Mouse (Mus musculus) lung, adult 18-20 months (tissue): ENCODE measurements around the gene Adam1a.
"Not testable (repeated sequence)": the region's sequence is repeated elsewhere in the genome, so short reads cannot be mapped to it uniquely, and the experiment has no call there.

Experiments used
- DNase-seq, 2 experiments: peaks; one replicate each; pipeline ENCODE4 v3.0.0; 2022; ENCODE audit warnings: mixed read lengths in 2 of 2

Gene Adam1a

GRCm38 (mm10) chr5:121564468-121564895 is 19.2 kb upstream of the Adam1a start:
- peak; percentile 87 to 91 for DNase-seq

- DNase-seq, result no peak
These were observed 17.2 kb upstream of the Adam1a start for GRCm38 (mm10) chr5:121562436-121562835.

- no peak for DNase-seq
These were observed 3.9 kb upstream of the Adam1a start for GRCm38 (mm10) chr5:121549196-121549595.

GRCm38 (mm10) chr5:121547084-121547483 is 1.8 kb upstream of the Adam1a start:
- DNase-seq, result no peak

- peak; percentile 42 to 65 for DNase-seq
These were observed 1.2 kb upstream of the Adam1a start for GRCm38 (mm10) chr5:121546530-121546895.

- DNase-seq, result peak; percentile 95 to 96
These were observed 679 bp upstream of the Adam1a start, which contains the start of gene Mapkapk5 for GRCm38 (mm10) chr5:121545793-121546529. Mapkapk5 (minus strand) TSS chr5:121545905.

GRCm38 (mm10) chr5:121543370-121543769 is 1.9 kb downstream of the Adam1a start:
- DNase-seq, result no peak

- no peak for DNase-seq
These were observed 4.0 kb downstream of the Adam1a start for GRCm38 (mm10) chr5:121541235-121541634.

GRCm38 (mm10) chr5:121540066-121540465 is 5.2 kb downstream of the Adam1a start:
- no peak for DNase-seq

- DNase-seq, result no peak
These were observed 7.7 kb downstream of the Adam1a start for GRCm38 (mm10) chr5:121537588-121537987.

- DNase-seq, result no peak
These were observed 8.2 kb downstream of the Adam1a start for GRCm38 (mm10) chr5:121536921-121537555.

GRCm38 (mm10) chr5:121535116-121535515 is 10.2 kb downstream of the Adam1a start:
- DNase-seq, result no peak

GRCm38 (mm10) chr5:121534521-121534920 is 10.8 kb downstream of the Adam1a start:
- no peak for DNase-seq

GRCm38 (mm10) chr5:121526961-121527360 is 18.3 kb downstream of the Adam1a start:
- DNase-seq, result peak in 1 of 2 experiments; percentile 9

GRCm38 (mm10) chr5:121526526-121526925 is 18.8 kb downstream of the Adam1a start:
- DNase-seq, result no peak

- DNase-seq, result no peak
These were observed 19.4 kb downstream of the Adam1a start for GRCm38 (mm10) chr5:121525774-121526450.

- not testable (repeated sequence) for DNase-seq
These were observed 25.5 kb downstream of the Adam1a start for GRCm38 (mm10) chr5:121519758-121520157.

GRCm38 (mm10) chr5:121518983-121519382 is 26.3 kb downstream of the Adam1a start:
- DNase-seq, result no peak

GRCm38 (mm10) chr5:121510009-121510408 is 35.3 kb downstream of the Adam1a start:
- no peak for DNase-seq

- no peak for DNase-seq
These were observed 38.4 kb downstream of the Adam1a start for GRCm38 (mm10) chr5:121506846-121507245.

- DNase-seq, result no peak
These were observed 42.1 kb downstream of the Adam1a start, which contains the start of gene Adam1b for GRCm38 (mm10) chr5:121503231-121503630. Adam1b (minus strand) TSS chr5:121503435.

- peak in 1 of 2 experiments; percentile 12 for DNase-seq
These were observed 43.8 kb downstream of the Adam1a start for GRCm38 (mm10) chr5:121501424-121501996.

- DNase-seq, result no peak
These were observed 44.6 kb downstream of the Adam1a start for GRCm38 (mm10) chr5:121500719-121501118.
